Mouse (Mus musculus): Measurements from ENCODE around the gene Lsamp. TPM values are rescaled to one million over a fixed set of nuclear protein-coding genes. Genes with fewer than 3 reads are reported as not detected.

Gene Lsamp
- polyA plus RNA-seq, 1 experiment, result 0.04 TPM

DNA sequence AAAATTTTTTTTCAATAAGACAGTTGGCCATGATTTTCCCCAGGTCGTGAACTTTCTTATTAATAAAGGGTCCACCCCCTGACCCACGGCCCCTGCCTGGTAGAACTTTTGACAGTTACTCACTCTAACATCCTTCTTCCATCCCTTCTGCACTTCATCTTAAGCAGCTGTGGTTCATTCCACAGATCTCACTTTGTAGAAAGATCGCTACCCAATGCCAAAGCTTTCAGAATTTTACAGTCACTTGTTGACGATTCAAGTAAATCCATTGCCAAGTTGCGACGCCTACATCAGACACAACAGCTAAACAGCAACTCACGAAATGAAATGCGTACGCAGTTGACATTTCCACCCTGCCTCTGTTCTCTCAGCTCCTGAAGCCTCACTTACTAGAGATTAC, 2184.1 kb downstream of the Lsamp start:
- no peaks in the 10 kb centered on the region for H3K27me3 ChIP-seq (ENCODE audit: control insufficient read depth, insufficient read depth, low read length)
- no peak for TF ChIP-seq POLR2A (IDR thresholded peaks at IDR 0.05; ENCODE audit: low read depth, low read length)
- no peak for TF ChIP-seq CTCF (IDR thresholded peaks at IDR 0.05; ENCODE audit: extremely low read depth, insufficient read depth, insufficient read length, insufficient replicate concordance)

GRCm38 (mm10) chr16:42169447-42170140, 2185.4 kb downstream of the Lsamp start:
- Histone ChIP-seq H3K36me3 (ENCODE audit: control insufficient read depth, insufficient read depth, low read length) (no peaks in the 10 kb centered on the region), H3K27me3 (ENCODE audit: control insufficient read depth, insufficient read depth, low read length) (no peaks in the 10 kb centered on the region), H3K27ac (ENCODE audit: insufficient read depth, low read length) (no peak overlapping the region), H3K4me3 (ENCODE audit: extremely low read depth, insufficient read depth, insufficient read length) (no peak overlapping the region), H3K4me1 (ENCODE audit: control insufficient read depth, insufficient read depth, insufficient read length) (no peaks in the 10 kb centered on the region)
- peak; percentile 34 to 53 for DNase-seq (ENCODE audit: low read depth in 1 of 2, low spot score in 2 of 2)
- WGBS, result 24% methylated on average over 8 of the region's 8 CpGs
- TF ChIP-seq CTCF (IDR thresholded peaks at IDR 0.05; ENCODE audit: extremely low read depth, insufficient read depth, insufficient read length, insufficient replicate concordance), result peak; percentile 73; the same call in 1 of the 2 replicates
- no peak for TF ChIP-seq POLR2A (IDR thresholded peaks at IDR 0.05; ENCODE audit: low read depth, low read length)

More for the DNA sequence above, 2184.1 kb downstream of the Lsamp start:
- 84% methylated on average over 9 of the region's 9 CpGs for WGBS
- no peak for DNase-seq (ENCODE audit: low read depth in 1 of 2, low spot score in 2 of 2)
- no peaks in the 10 kb centered on the region for H3K4me1 ChIP-seq (ENCODE audit: control insufficient read depth, insufficient read depth, insufficient read length)
- H3K4me3 ChIP-seq (ENCODE audit: extremely low read depth, insufficient read depth, insufficient read length), result no peak overlapping the region
- no peak overlapping the region for H3K27ac ChIP-seq (ENCODE audit: insufficient read depth, low read length)
- no peaks in the 10 kb centered on the region for H3K36me3 ChIP-seq (ENCODE audit: control insufficient read depth, insufficient read depth, low read length)

- no peaks in the 10 kb centered on the region for H3K4me1 ChIP-seq (ENCODE audit: control insufficient read depth, insufficient read depth, insufficient read length)
- H3K36me3 ChIP-seq (ENCODE audit: control insufficient read depth, insufficient read depth, low read length), result no peaks in the 10 kb centered on the region
- H3K4me3 ChIP-seq (ENCODE audit: extremely low read depth, insufficient read depth, insufficient read length), result no peak overlapping the region
- 23% methylated on average over 11 of the region's 11 CpGs for WGBS
- no peaks in the 10 kb centered on the region for H3K27me3 ChIP-seq (ENCODE audit: control insufficient read depth, insufficient read depth, low read length)
- no peak overlapping the region for H3K27ac ChIP-seq (ENCODE audit: insufficient read depth, low read length)
- TF ChIP-seq POLR2A (IDR thresholded peaks at IDR 0.05; ENCODE audit: low read depth, low read length), result no peak
- TF ChIP-seq CTCF (IDR thresholded peaks at IDR 0.05; ENCODE audit: extremely low read depth, insufficient read depth, insufficient read length, insufficient replicate concordance), result peak; percentile 68; the same call in 1 of the 2 replicates
- peak in 1 of 2 experiments; percentile 68 for DNase-seq (ENCODE audit: low read depth in 1 of 2, low spot score in 2 of 2)
Observed at GRCm38 (mm10) chr16:42172476-42172875, 2188.3 kb downstream of the Lsamp start.

- H3K4me3 ChIP-seq (ENCODE audit: extremely low read depth, insufficient read depth, insufficient read length), result no peak overlapping the region
- 85% methylated on average over 3 of the region's 3 CpGs for WGBS
- TF ChIP-seq CTCF (IDR thresholded peaks at IDR 0.05; ENCODE audit: extremely low read depth, insufficient read depth, insufficient read length, insufficient replicate concordance) (no peak), POLR2A (IDR thresholded peaks at IDR 0.05; ENCODE audit: low read depth, low read length) (no peak)
Observed at GRCm38 (mm10) chr16:42178866-42179265, 2194.7 kb downstream of the Lsamp start.

DNA sequence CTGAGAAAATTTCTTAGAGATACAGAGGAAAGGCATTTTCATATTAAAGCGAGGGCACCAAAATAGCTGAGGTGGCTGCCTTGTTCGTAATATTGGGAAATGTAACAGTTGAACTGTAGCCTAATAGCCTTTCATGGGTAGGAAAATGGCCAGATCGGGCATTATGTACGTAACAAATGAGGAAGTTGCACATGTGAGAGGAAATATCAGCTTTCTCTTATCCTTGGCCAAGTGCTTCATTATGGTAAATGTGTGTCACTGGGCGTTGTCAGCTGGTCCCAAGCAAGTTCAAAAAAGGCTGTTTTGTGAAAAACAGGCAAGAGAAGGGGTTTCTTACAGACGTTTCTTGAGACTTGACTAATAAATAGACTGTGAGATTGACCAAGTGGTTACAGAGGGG, 2195.9 kb downstream of the Lsamp start:
- DNase-seq (ENCODE audit: low read depth in 1 of 2, low spot score in 2 of 2), result no peak
- TF ChIP-seq POLR2A (IDR thresholded peaks at IDR 0.05; ENCODE audit: low read depth, low read length), result no peak
- Histone ChIP-seq H3K36me3 (ENCODE audit: control insufficient read depth, insufficient read depth, low read length) (no peaks in the 10 kb centered on the region), H3K27me3 (ENCODE audit: control insufficient read depth, insufficient read depth, low read length) (no peaks in the 10 kb centered on the region), H3K4me3 (ENCODE audit: extremely low read depth, insufficient read depth, insufficient read length) (no peak overlapping the region), H3K27ac (ENCODE audit: insufficient read depth, low read length) (no peak overlapping the region), H3K4me1 (ENCODE audit: control insufficient read depth, insufficient read depth, insufficient read length) (no peaks in the 10 kb centered on the region)
- 35% methylated on average over 6 of the region's 6 CpGs for WGBS

More at GRCm38 (mm10) chr16:42178866-42179265, 2194.7 kb downstream of the Lsamp start:
- DNase-seq (ENCODE audit: low read depth in 1 of 2, low spot score in 2 of 2), result no peak
- H3K4me1 ChIP-seq (ENCODE audit: control insufficient read depth, insufficient read depth, insufficient read length), result no peaks in the 10 kb centered on the region
- H3K36me3 ChIP-seq (ENCODE audit: control insufficient read depth, insufficient read depth, low read length), result no peaks in the 10 kb centered on the region
- H3K27ac ChIP-seq (ENCODE audit: insufficient read depth, low read length), result no peak overlapping the region
- H3K27me3 ChIP-seq (ENCODE audit: control insufficient read depth, insufficient read depth, low read length), result no peaks in the 10 kb centered on the region

- H3K4me3 ChIP-seq (ENCODE audit: extremely low read depth, insufficient read depth, insufficient read length), result no peak overlapping the region
- no peaks in the 10 kb centered on the region for H3K4me1 ChIP-seq (ENCODE audit: control insufficient read depth, insufficient read depth, insufficient read length)
- no peaks in the 10 kb centered on the region for H3K36me3 ChIP-seq (ENCODE audit: control insufficient read depth, insufficient read depth, low read length)
- TF ChIP-seq CTCF (IDR thresholded peaks at IDR 0.05; ENCODE audit: extremely low read depth, insufficient read depth, insufficient read length, insufficient replicate concordance) (no peak), POLR2A (IDR thresholded peaks at IDR 0.05; ENCODE audit: low read depth, low read length) (no peak)
- no peaks in the 10 kb centered on the region for H3K27me3 ChIP-seq (ENCODE audit: control insufficient read depth, insufficient read depth, low read length)
- no peak overlapping the region for H3K27ac ChIP-seq (ENCODE audit: insufficient read depth, low read length)
- no peak for DNase-seq (ENCODE audit: low read depth in 1 of 2, low spot score in 2 of 2)
- WGBS, result 91% methylated on average over 11 of the region's 11 CpGs
Observed at GRCm38 (mm10) chr16:42180473-42180872, 2196.3 kb downstream of the Lsamp start.

- 40% methylated on average over 14 of the region's 14 CpGs for WGBS
- Histone ChIP-seq H3K36me3 (ENCODE audit: control insufficient read depth, insufficient read depth, low read length) (no peaks in the 10 kb centered on the region), H3K27ac (ENCODE audit: insufficient read depth, low read length) (no peak overlapping the region), H3K4me1 (ENCODE audit: control insufficient read depth, insufficient read depth, insufficient read length) (no peaks in the 10 kb centered on the region; the same call in none of the 2 replicates), H3K27me3 (ENCODE audit: control insufficient read depth, insufficient read depth, low read length) (no peaks in the 10 kb centered on the region), H3K4me3 (ENCODE audit: extremely low read depth, insufficient read depth, insufficient read length) (peak overlapping the region; percentile 71; the same call in 1 of the 2 replicates)
- DNase-seq (ENCODE audit: low read depth in 1 of 2, low spot score in 2 of 2), result no peak
- TF ChIP-seq CTCF (IDR thresholded peaks at IDR 0.05; ENCODE audit: extremely low read depth, insufficient read depth, insufficient read length, insufficient replicate concordance), result no peak
- TF ChIP-seq POLR2A (IDR thresholded peaks at IDR 0.05; ENCODE audit: low read depth, low read length), result no peak
Observed at GRCm38 (mm10) chr16:42189431-42190081, 2205.4 kb downstream of the Lsamp start.
